9 mouse cellular contexts compared by ENCODE assay signal in the genomic region with DNA sequence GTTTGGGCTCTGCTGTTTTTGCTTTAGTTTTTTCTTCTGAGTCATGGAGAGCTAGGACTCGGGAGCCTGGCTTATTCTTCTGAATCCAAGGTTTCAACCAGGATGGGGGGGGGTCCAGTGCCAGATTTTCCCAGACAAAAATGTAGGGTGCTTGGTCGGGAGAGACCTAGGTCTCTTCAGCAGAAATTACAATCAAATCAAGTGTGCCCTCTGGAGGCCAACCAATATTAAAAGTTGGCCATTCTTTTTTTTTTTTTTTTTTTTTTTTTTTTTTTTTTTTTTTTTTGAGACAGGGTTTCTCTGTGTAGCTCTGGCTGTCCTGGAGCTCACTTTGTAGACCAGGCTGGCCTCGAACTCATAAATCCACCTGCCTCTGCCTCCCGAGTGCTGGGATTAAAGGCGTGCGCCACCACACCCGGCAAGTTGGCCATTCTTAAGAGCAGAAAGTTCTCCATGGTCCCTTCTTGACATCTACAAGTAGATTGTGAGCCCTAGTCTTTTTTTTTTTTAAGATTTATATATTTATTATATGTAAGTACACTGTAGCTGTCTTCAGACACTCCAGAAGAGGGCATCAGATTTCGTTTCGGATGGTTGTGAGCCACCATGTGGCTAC. TPM values are rescaled to one million over a fixed set of nuclear protein-coding genes. Genes with fewer than 3 reads are reported as not detected.
A peak's percentile ranks its signal among the peaks of the same experiment; 100 is the strongest.
DNase-seq lines count a peak whose midpoint lies in the region; ATAC-seq and TF ChIP-seq lines count a peak whose summit lies in the region.
"Not testable (repeated sequence)": the region's sequence is repeated elsewhere in the genome, so short reads cannot be mapped to it uniquely, and the experiment has no call there.
"Had no signal": no experiment of that assay in that cellular context is flagged by ENCODE, and none has a peak within 500 bp of the region (broad histone marks: within the 10 kb centered on the region; RNA-seq: fewer than 3 reads in every experiment).

No protein-coding gene starts in this region.

- CTCF ChIA-PET in Patski (lab: Charles Lee), result interaction anchor here (1.6 kb wide), 1 partner anchor 60 kb away, joined by 4 read pairs; no protein-coding TSS in a partner anchor

- H3K9me3 ChIP-seq in intestine, postnatal 0 days (ENCODE audit: control insufficient read depth), result not testable (repeated sequence)

- H3K4me1 ChIP-seq in intestine, postnatal 0 days (replicated peaks; ENCODE audit: control insufficient read depth, insufficient read depth, low read length), result not testable (repeated sequence)

- POLR2A ChIA-PET in Patski (lab: Charles Lee), result interaction anchor here (0.6 kb wide), 1 partner anchor 59 kb away, joined by 4 read pairs; no protein-coding TSS in a partner anchor

- WGBS in intestine, postnatal 0 days, result 80% methylated on average over 9 of the region's 9 CpGs

- H3K27ac ChIP-seq in intestine, postnatal 0 days (ENCODE audit: low read depth, low read length); layer of hippocampus, adult 2 months: not testable (repeated sequence)

- in situ Hi-C loops in Patski (cut with MboI; ENCODE audit: low pct_unique_long_range_greater_than_20kb), result not testable (repeated sequence)

- H3K9ac ChIP-seq in intestine, postnatal 0 days (ENCODE audit: low read depth, low read length), result not testable (repeated sequence)

- peak; percentile 36 for TF ChIP-seq CTCF in Patski (IDR thresholded peaks at IDR 0.05)
- TF ChIP-seq CTCF in intestine, postnatal 0 days (IDR thresholded peaks at IDR 0.05; ENCODE audit: low read depth), result peak; percentile 48
- TF ChIP-seq CTCF in layer of hippocampus, adult 2 months (conservative IDR thresholded peaks at IDR 0.05), result peak; percentile 56

- peak; percentile 47 for DNase-seq in CD4-positive, CD25-positive, alpha-beta regulatory T cell, adult 2 months (ENCODE audit: low read depth, low spot score)
- DNase-seq in Patski (ENCODE audit: low read depth, low spot score); layer of hippocampus, adult 2 months (ENCODE audit: low spot score in 2 of 2): not testable (repeated sequence)
- peak; percentile 26 for DNase-seq in cerebellum, postnatal 14 days
- DNase-seq in lung, postnatal 14 days, result peak; percentile 13
- peak; percentile 38 for DNase-seq in retina, postnatal 1 day

- not testable (repeated sequence) for H3K4me3 ChIP-seq in intestine, postnatal 0 days (ENCODE audit: low read depth, low read length); layer of hippocampus, adult 2 months

- not testable (repeated sequence) for ATAC-seq in Patski; intestine, postnatal 0 days

- H3K36me3 ChIP-seq in intestine, postnatal 0 days (ENCODE audit: control insufficient read depth, insufficient read depth), result not testable (repeated sequence)

- not testable (repeated sequence) for H3K27me3 ChIP-seq in Patski; intestine, postnatal 0 days (replicated peaks; ENCODE audit: control insufficient read depth, insufficient read depth, low read length)

- not testable (repeated sequence) for H3K4me2 ChIP-seq in intestine, postnatal 0 days (replicated peaks; ENCODE audit: low read depth)

RNA-seq across cellular contexts. Expression of a gene that starts 10.1 kb away (rescaled TPM):
- polyA plus RNA-seq in Patski (2021), result 35.8 TPM
- polyA plus RNA-seq in intestine, postnatal 0 days (2015; fragmentation: Nextera tagmentation; extraction: Ambion mirVana), result 13.9 and 15.9 TPM in 2 replicates
- total RNA-seq in layer of hippocampus, adult 2 months (2021), result 10 to 100 TPM; 40.2 to 41.2 TPM

RNA-seq across cellular contexts. Expression of a gene that starts 26.3 kb away (rescaled TPM):
- 0.30 TPM for polyA plus RNA-seq in Patski (2021)
- 1,279 and 1,318 TPM in 2 replicates for polyA plus RNA-seq in intestine, postnatal 0 days (2015; fragmentation: Nextera tagmentation; extraction: Ambion mirVana)
- total RNA-seq in layer of hippocampus, adult 2 months (2021), result under 1 TPM; 0.27 to 0.46 TPM
- total RNA-seq: adrenal gland, postnatal 25 days; heart, postnatal 25 days had no signal

Comparison
In these comparisons a context has a peak if more than half of its experiments do, and no peak if none do; other contexts are left out.
1. RNA of a gene that starts 26.3 kb away (polyA plus RNA-seq): 1,279 to 1,318 TPM in intestine, postnatal 0 days; 0.30 TPM in Patski (single experiment); every median in the first group is over 100 times any median in the second.
2. Peak in every context shown above with its lines, with median percentiles within 50 percentile points of each other: CTCF ChIP-seq.